Mouse (Mus musculus) heart, postnatal 36 days (tissue): Measurements from ENCODE around the gene Kcnn4. TPM values are rescaled to one million over a fixed set of nuclear protein-coding genes. Genes with fewer than 3 reads are reported as not detected.
"Not testable (repeated sequence)": the region's sequence is repeated elsewhere in the genome, so short reads cannot be mapped to it uniquely, and the experiment has no call there.

ENCODE experiments used
- DNase-seq, 2 experiments: peaks; one replicate each; pipeline ENCODE4 v3.0.0; 2021 to 2022
- intact Hi-C: fragments of 180-260 bp; cut with DNase I; formaldehyde crosslinking; loops from one replicate; pipeline ENCODE4 v1.15.1; 2025
- total RNA-seq, 2 experiments: library from RNA; stranded (reverse); gene quantifications; 2 replicates each; pipeline ENCODE4 v1.2.3; 2021

The Kcnn4 gene
- total RNA-seq, 2 experiments from 2014 or later: 0.42 to 0.62 TPM

- DNase-seq: no peak
Measured at GRCm38 (mm10) chr7:24389516-24390187, 19.6 kb downstream of the Kcnn4 start.

GRCm38 (mm10) chr7:24390512-24390911 lies 20.4 kb downstream of the Kcnn4 start:
- no peak for DNase-seq

More at GRCm38 (mm10) chr7:24389516-24390187, 19.6 kb downstream of the Kcnn4 start:
- intact Hi-C loops: loop anchor here (5.0 kb wide), 1 partner anchor 62 kb away; no protein-coding TSS in a partner anchor

GRCm38 (mm10) chr7:24391077-24391476 lies 21.0 kb downstream of the Kcnn4 start:
- intact Hi-C loops: no loop called here
- no peak for DNase-seq

More at GRCm38 (mm10) chr7:24390512-24390911, 20.4 kb downstream of the Kcnn4 start:
- intact Hi-C loops: no loop called here

- intact Hi-C loops: no loop called here
- no peak for DNase-seq
Measured at GRCm38 (mm10) chr7:24391687-24392086, 21.6 kb downstream of the Kcnn4 start.

- DNase-seq: no peak
- intact Hi-C loops: no loop called here
Measured at GRCm38 (mm10) chr7:24394054-24394453, 24.0 kb downstream of the Kcnn4 start.

- intact Hi-C loops: loop anchor here (5.0 kb wide), 2 partner anchors 77 to 312 kb away; partner anchors contain the start of genes Zfp180 and Zfp94
- DNase-seq: no peak
Measured at GRCm38 (mm10) chr7:24394475-24395161, 24.6 kb downstream of the Kcnn4 start.

GRCm38 (mm10) chr7:24396832-24397231 lies 26.8 kb downstream of the Kcnn4 start:
- no peak for DNase-seq
- intact Hi-C loops: loop anchor here (5.0 kb wide), 2 partner anchors 80 to 315 kb away; partner anchors contain the start of genes Zfp180 and Zfp94

- no peak for DNase-seq
- intact Hi-C loops: loop anchor here (5.0 kb wide), 2 partner anchors 81 to 316 kb away; partner anchors contain the start of genes Zfp180 and Zfp94
Measured at GRCm38 (mm10) chr7:24398364-24398913, 28.4 kb downstream of the Kcnn4 start.

GRCm38 (mm10) chr7:24399256-24400081 lies 29.4 kb downstream of the Kcnn4 start, which contains the start of gene Smg9:
TSS of gene Smg9 (plus strand) at chr7:24399619.
- peak; percentile 94 to 97 for DNase-seq
- intact Hi-C loops: loop anchor here (5.0 to 10.0 kb wide), 3 partner anchors 82 to 317 kb away; partner anchors contain the start of genes Zfp180, Zfp235 and Zfp94

GRCm38 (mm10) chr7:24400082-24400452 lies 30.0 kb downstream of the Kcnn4 start:
- DNase-seq: no peak
- intact Hi-C loops: loop anchor here (10.0 kb wide), 1 partner anchor 265 kb away; the partner anchor contains the start of gene Zfp235

GRCm38 (mm10) chr7:24400489-24400888 lies 30.4 kb downstream of the Kcnn4 start:
- intact Hi-C loops: loop anchor here (10.0 kb wide), 1 partner anchor 266 kb away; the partner anchor contains the start of gene Zfp235
- DNase-seq: not testable (repeated sequence)

GRCm38 (mm10) chr7:24402851-24403250 lies 32.8 kb downstream of the Kcnn4 start:
- DNase-seq: no peak
- intact Hi-C loops: loop anchor here (10.0 kb wide), 1 partner anchor 268 kb away; the partner anchor contains the start of gene Zfp235

- intact Hi-C loops: loop anchor here (10.0 kb wide), 1 partner anchor 271 kb away; the partner anchor contains the start of gene Zfp235
- DNase-seq: no peak
Measured at GRCm38 (mm10) chr7:24405649-24406048, 35.6 kb downstream of the Kcnn4 start.

GRCm38 (mm10) chr7:24406528-24407344 lies 36.7 kb downstream of the Kcnn4 start:
- intact Hi-C loops: loop anchor here (1.0 to 10.0 kb wide), 3 partner anchors 42 to 272 kb away; partner anchors contain the start of gene Zfp235
- peak; percentile 68 to 70 for DNase-seq

GRCm38 (mm10) chr7:24408186-24408585 lies 38.1 kb downstream of the Kcnn4 start:
- intact Hi-C loops: loop anchor here (10.0 kb wide), 1 partner anchor 273 kb away; the partner anchor contains the start of gene Zfp235
- no peak for DNase-seq

GRCm38 (mm10) chr7:24410123-24410522 lies 40.1 kb downstream of the Kcnn4 start:
- no peak for DNase-seq
- intact Hi-C loops: no loop called here

- intact Hi-C loops: no loop called here
- no peak for DNase-seq
Measured at GRCm38 (mm10) chr7:24410831-24411230, 40.8 kb downstream of the Kcnn4 start.

- intact Hi-C loops: no loop called here
- DNase-seq: no peak
Measured at GRCm38 (mm10) chr7:24413630-24414029, 43.6 kb downstream of the Kcnn4 start.

GRCm38 (mm10) chr7:24415261-24415660 lies 45.2 kb downstream of the Kcnn4 start:
- intact Hi-C loops: no loop called here
- DNase-seq: no peak
